Mouse (Mus musculus): ENCODE measurements around the gene Pik3cd. TPM values are rescaled to one million over a fixed set of nuclear protein-coding genes. Genes with fewer than 3 reads are reported as not detected.
A peak's percentile ranks its signal among the peaks of the same experiment; 100 is the strongest.

The Pik3cd gene
- total RNA-seq, 2 experiments from 2014 or later, result 28.1 to 37.1 TPM

DNA sequence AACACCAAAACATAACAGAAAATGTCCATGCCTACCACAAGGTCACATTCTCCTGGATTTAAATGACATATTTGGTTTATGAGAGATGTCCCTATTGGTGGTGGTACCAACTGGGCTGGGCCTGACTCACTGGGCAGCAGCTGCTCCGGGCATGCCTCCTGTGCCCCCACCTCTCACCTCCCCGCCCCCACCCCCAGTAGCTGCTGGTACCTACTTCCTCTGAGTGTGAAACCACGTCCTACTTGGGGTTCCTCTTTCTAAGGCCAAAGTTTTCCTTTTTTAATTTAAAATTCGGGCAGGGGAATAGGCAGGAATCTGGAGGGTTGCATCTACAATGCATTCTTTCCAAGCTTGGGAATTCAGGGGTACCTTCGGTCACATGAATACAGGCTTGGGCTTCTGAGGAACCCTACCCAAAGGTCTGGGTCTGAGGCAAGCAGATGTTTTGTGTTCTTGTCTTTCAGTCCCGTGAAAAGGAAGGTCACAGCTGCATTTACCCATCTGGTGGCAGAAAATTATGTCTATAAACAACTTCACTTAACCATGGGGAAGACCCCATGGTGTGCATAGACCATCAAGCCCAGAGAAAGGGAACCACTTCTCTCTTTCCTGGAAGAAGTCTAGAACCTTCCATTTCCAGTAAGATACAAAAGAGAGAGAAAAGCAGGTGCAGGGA is 37.2 kb downstream of the Pik3cd start:
- intact Hi-C loops (cut with DNase I), result no loop called here
- DNase-seq (ENCODE audit: extremely low spot score in 1 of 2, low spot score in 2 of 2), result no peak

GRCm38 (mm10) chr4:149663849-149664503 is 38.4 kb downstream of the Pik3cd start:
- DNase-seq (ENCODE audit: extremely low spot score in 1 of 2, low spot score in 2 of 2), result no peak
- intact Hi-C loops (cut with DNase I), result no loop called here

GRCm38 (mm10) chr4:149661967-149662589 is 40.3 kb downstream of the Pik3cd start:
- no peak for DNase-seq (ENCODE audit: extremely low spot score in 1 of 2, low spot score in 2 of 2)
- intact Hi-C loops (cut with DNase I), result no loop called here

GRCm38 (mm10) chr4:149660598-149660997 is 41.8 kb downstream of the Pik3cd start:
- no peak for DNase-seq (ENCODE audit: extremely low spot score in 1 of 2, low spot score in 2 of 2)
- intact Hi-C loops (cut with DNase I), result no loop called here

DNA sequence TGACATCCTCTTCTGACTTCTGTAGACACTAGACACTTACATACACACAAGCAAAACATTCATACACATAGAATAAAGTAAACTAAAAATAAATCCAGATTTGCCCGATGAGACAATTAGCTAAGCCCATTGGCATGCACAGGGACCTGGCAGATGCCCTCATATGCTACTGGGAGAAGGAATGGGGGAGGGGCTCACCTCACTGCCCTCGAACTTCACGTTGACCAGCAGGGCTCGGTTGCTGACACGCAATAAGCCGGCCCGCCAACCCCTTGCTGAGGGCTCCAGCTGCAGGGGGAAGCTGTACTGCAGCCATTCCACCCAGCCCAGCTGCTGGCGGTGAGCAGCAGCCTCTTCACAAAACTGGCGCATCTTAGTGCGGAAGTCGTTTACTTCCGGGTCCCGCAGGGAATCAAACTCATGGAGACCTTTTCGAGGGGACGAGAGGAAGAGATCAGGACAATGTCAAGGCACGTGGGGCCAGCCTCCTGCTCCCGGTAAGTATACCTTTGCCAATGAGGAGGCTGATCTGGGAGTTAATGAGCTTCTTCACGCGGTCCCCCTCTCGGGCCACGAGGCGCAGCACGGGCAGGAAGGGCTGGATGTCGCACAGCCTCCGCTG is 42.8 kb downstream of the Pik3cd start:
- intact Hi-C loops (cut with DNase I), result no loop called here
- DNase-seq (ENCODE audit: extremely low spot score in 1 of 2, low spot score in 2 of 2), result no peak

GRCm38 (mm10) chr4:149657858-149658416 is 44.4 kb downstream of the Pik3cd start:
- no peak for DNase-seq (ENCODE audit: extremely low spot score in 1 of 2, low spot score in 2 of 2)
- intact Hi-C loops (cut with DNase I), result no loop called here

DNA sequence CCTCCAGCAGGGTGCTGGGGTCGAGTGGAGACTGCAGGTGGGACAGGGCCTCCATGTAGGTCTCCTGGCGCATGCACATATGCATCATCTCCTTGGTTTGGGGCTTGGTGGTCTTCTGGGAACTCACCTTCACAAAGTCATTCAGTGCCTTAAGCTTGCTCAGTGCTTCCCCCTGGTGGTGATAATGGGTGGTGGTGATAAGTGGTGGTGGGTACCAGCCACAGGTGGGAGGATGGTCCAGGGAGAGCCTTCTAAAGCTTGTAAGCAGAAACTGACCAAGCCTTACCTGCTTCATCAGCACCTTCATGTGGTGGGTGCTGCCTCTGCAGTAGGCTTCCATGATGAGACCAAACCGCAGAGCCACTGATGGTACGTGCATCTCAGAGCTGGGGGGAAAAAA is 48.1 kb downstream of the Pik3cd start:
- intact Hi-C loops (cut with DNase I), result loop anchor here (5.0 kb wide), 1 partner anchor 58 kb away; no protein-coding TSS in a partner anchor
- no peak for DNase-seq (ENCODE audit: extremely low spot score in 1 of 2, low spot score in 2 of 2)

DNA sequence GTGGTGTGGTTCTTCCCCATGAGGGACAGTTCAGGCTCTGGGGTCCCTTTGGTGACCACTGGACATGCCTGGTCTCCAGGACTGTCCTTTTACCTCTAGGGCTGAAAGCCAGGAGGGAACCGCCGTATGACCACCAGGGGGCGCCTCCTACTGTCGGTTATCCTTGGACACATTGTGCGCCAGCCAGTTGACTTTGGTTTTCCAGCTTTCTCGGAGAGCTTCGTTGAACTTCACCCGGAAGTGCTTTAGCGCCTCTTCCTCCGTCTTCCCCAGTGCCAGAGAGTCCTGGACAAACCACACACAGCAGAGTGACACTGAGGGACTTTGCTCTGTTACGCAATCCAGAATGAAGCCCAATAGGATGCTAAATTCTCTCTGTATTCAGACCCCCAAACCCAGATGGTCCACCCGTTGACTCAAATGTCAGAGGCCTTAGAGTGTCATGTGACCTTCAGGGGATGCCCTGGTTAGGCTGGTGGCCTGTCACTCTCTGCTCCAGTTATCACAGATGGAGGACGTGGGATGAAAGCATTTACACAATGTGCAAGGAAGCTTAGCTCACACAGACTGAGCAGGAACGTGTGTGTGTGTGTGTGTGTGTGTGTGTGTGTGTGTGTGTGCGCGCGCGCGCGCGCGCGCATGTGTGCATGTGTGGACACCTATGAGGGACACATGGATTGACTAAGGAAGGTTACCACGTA is 51.7 kb downstream of the Pik3cd start:
- peak; percentile 52 to 90 for DNase-seq (ENCODE audit: extremely low spot score in 1 of 2, low spot score in 2 of 2)
- intact Hi-C loops (cut with DNase I), result loop anchor here (5.0 kb wide), 1 partner anchor 62 kb away; no protein-coding TSS in a partner anchor

- DNase-seq (ENCODE audit: extremely low spot score in 1 of 2, low spot score in 2 of 2), result no peak
- intact Hi-C loops (cut with DNase I), result no loop called here
These were observed 54.2 kb downstream of the Pik3cd start for GRCm38 (mm10) chr4:149648031-149648805.

DNA sequence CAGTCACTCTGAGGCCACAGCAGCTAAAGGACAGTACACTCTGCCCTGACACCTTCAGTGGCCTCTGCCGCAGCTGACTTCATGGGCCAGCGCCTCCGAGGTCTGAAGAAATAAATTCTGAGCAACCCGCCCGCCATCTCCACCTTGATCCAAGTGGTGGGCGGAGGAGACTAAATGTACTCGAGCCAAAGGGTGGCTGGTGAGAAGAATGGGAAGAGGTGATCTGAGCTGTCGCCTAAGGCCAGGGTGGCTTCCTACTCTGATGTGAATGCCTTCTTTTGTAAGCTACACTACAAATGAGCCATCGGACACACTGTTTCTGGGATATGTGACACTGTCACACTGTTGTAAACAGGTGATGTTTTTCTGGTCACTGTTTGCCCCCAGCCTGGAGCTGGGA is 56.6 kb downstream of the Pik3cd start:
- intact Hi-C loops (cut with DNase I), result no loop called here
- no peak for DNase-seq (ENCODE audit: extremely low spot score in 1 of 2, low spot score in 2 of 2)

GRCm38 (mm10) chr4:149641956-149642355 is 60.4 kb downstream of the Pik3cd start:
- DNase-seq (ENCODE audit: extremely low spot score in 1 of 2, low spot score in 2 of 2), result no peak
- intact Hi-C loops (cut with DNase I), result no loop called here

DNA sequence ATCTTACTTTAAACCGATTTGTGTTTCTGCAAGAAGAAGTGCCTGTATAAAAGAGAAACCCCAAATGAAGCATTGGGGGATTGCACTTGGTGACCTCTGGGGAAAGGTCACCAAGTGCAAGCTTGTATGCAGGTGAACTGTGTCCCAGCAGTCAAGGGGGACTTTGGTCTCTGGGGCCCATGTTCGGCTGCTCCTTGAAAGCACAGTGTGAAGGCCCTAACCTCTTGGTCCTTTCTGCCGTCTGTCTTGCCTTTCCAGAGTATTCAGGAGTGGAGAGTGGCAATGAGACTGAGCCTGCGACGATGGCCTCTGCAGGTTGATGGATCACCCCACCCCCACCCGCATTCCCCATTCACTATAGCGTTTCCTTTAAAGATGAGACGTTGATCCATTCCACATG is 61.0 kb downstream of the Pik3cd start:
- no peak for DNase-seq (ENCODE audit: extremely low spot score in 1 of 2, low spot score in 2 of 2)
- intact Hi-C loops (cut with DNase I), result no loop called here

DNA sequence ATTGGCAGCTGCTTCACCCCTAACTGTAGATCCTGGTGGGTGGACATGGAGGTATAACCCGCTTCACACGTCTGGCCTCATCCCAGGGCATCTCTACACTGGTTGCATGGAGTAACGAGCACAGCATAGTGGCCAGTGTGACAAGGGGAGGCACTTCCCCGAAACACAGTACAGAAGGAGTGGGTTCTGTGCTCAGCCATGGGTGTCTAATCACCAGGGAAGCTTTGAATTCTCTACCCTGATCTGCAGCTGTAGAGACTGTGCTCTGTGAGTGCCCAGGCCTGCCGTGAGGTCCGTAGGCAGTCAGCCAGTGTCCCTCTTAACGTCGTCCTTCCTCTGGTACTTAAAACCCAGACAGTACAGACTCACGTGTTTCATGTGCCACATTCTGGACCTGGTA is 61.5 kb downstream of the Pik3cd start:
- intact Hi-C loops (cut with DNase I), result no loop called here
- DNase-seq (ENCODE audit: extremely low spot score in 1 of 2, low spot score in 2 of 2), result no peak

DNA sequence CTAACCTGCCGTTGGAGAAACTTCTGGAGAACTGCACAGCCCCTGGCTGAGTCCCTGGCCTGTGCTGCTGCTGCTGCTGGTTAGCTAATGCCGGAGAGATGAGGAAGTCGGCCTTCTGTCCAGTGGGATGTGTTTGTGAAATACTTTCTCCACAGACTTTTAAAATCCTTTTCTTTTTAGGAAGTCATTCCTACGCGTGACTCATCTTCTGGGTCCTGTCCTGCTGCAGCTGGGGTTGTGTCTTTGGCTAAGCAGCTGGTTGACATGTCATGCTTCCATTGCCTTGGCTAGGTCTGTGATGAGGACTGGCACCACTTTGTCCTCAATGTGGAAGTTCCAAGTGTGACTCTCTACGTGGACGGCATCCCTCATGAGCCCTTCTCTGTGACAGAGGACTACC is 64.4 kb downstream of the Pik3cd start:
- no peak for DNase-seq (ENCODE audit: extremely low spot score in 1 of 2, low spot score in 2 of 2)
- intact Hi-C loops (cut with DNase I), result no loop called here

GRCm38 (mm10) chr4:149635915-149636415 is 66.4 kb downstream of the Pik3cd start:
- DNase-seq (ENCODE audit: extremely low spot score in 1 of 2, low spot score in 2 of 2), result no peak
- intact Hi-C loops (cut with DNase I), result no loop called here

DNA sequence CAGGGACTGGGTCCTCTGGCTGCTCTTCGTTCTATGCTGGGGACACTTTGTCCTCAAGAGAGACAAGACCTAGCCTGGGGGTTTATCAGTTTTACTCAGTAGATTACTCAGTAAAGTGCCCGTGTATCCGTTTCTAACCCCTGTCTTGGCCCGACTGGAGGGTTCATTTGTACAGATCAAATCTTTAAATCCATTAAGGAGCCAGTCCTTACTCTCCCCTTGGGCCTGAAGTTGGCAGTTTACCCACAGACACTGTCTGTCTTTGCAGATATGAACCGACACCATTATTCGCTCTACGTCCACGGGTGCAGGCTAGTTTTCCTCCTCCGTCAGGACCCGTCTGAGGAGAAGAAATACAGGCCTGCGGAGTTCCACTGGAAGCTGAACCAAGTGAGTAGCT is 67.4 kb downstream of the Pik3cd start:
- intact Hi-C loops (cut with DNase I), result no loop called here
- DNase-seq (ENCODE audit: extremely low spot score in 1 of 2, low spot score in 2 of 2), result no peak

DNA sequence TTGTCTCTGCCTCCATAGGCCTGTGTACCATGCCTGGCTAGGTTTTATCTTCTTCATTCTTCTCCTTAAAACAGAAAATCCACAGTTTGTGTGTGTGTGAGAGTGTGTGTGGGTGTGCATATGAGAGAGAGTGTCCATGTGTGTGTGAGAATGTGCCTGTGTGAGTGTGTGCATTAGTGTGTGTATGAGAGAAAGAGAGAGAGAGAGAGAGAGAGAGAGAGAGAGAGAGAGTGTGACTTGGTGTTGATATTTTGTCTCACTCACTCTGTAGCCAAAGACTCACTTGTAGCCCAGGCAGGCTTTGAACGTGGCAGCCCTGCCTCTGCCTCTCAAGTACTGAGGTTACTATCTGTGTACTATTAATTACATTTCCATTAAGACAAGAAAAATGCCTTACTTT is 68.2 kb downstream of the Pik3cd start:
- DNase-seq (ENCODE audit: extremely low spot score in 1 of 2, low spot score in 2 of 2), result no peak
- intact Hi-C loops (cut with DNase I), result no loop called here

DNA sequence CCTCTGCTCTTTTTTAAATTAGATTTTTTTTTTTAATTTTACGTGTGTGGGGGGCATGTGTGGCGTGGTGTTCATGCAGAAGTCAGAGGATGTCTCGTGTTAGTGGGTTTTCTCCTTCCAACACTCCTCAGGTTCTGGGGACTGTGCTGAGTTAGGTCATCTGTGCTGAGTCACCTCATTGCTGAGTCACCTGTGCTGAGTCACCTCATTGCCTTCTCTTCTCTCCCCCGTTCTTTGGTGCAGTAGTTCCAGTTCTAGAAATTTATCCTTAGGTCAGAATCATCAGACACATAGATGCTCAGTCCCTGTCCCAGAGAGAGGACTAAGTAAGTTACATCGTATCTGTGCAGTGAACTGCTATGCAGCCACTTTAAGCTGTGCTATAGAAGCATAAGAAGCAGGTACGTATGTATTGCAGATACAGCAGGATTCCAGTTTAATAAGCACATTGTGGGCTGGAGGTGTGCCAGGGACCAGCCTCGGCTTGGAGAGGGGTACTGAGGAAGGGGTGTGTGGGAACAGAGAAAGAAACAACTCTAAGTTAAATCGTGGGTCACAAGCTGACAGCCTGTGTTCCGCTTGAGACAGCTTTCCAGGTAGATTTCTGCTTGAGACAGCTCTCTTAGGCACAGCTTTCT is 69.6 kb downstream of the Pik3cd start:
- DNase-seq (ENCODE audit: extremely low spot score in 1 of 2, low spot score in 2 of 2), result no peak
- intact Hi-C loops (cut with DNase I), result no loop called here

Data from left cerebral cortex, postnatal 10 days (tissue).